Mouse (Mus musculus): ENCODE data around the gene Gm572. TPM values are rescaled to one million over a fixed set of nuclear protein-coding genes. Genes with fewer than 3 reads are reported as not detected.

Gene Gm572
- not detected in 2 replicates for total RNA-seq (2017)

DNA sequence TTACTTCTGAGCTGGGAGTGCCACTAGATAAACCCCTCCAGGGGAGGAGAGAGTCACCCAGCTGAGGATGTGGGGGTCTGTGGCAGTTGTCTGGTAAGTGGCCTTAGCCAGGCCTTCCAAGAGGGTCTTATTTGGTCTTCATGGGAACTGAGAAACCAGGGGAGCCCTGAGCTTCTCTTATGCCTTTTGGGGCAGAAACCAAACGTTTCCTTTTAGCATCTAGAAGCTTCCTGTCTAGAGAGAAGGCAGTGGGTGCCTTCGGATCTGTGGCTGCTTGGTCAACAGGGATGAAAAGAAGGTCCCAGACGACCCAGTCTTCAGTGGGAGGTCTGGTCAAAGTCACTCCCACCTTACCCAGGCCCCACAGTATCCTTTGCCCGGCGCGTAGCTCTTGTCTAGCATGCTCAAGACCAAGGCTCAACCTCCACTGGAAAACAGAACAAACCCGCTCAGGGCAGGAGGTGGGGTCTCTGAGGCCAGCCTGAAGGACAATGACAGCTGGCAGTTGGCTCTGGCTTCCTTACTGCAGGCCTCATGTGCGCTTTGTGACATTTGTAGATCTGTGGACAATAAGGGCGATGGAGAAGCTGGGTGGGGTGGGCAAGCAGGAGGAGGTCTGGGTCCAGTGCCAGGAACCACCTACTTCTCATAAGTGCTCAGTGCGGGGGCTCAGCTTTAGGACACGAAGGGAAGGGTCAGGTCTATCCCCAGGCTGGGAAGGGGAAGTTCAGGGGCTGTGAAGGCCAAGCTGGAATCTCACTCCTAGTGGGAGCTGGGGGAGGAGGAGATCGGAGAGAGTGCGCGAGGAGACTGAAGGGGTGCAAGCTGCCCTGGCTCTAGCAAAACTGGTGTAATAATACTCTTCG, at the start of gene Gm572:
Gene Gm572, plus strand, starts transcription at position 27 of the 866 bp plus-strand sequence.
- ATAC-seq (replicated peaks in 1 of 2; ENCODE audit: insufficient read depth in 1 of 2, low FRiP score in 2 of 2, low TSS enrichment in 1 of 2, low read depth in 1 of 2, poor library complexity in 2 of 2, severe bottlenecking in 2 of 2): peak; percentile 51 to 60

DNA sequence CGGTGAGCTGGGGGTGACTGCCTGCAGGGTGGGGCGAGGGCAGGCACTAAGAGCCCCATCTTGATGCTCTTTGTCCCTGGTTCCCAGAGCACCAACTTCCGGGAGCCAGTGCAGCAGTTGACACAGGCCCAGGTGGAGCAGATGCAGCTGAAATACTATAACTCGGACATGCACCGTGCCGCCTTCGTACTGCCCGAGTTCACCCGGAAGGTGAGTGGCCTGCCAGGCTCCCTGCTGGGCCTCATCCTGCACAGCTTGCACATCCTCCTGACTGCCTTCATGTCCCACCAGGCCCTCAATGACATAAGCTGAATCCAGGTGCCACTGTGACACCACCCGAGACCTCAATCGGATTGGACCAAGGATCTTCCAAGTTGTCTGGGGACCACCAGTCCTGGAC, 49.1 kb upstream of the Gm572 start:
- no peak for ATAC-seq (replicated peaks in 1 of 2; ENCODE audit: insufficient read depth in 1 of 2, low FRiP score in 2 of 2, low TSS enrichment in 1 of 2, low read depth in 1 of 2, poor library complexity in 2 of 2, severe bottlenecking in 2 of 2)

DNA sequence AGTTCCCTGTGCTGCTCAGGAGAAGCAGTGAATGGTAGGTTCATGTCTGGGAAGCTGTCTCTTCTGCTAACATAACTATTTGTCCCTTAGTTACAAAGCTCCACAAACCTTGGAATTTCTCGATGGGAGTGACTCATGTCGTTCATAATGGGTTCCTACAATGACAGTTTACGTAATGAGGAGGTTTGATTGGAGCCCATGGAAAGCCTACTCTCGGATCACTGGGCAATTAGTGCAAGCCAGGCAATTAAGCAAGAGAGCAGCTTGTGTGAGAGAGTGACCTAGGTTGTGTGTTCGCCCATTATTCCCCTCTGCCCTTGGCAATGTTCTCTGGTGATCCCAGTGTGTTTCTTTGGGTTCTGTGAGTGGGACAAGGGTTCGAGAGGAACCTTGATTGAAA, 47.2 kb upstream of the Gm572 start:
- no peak for ATAC-seq (replicated peaks in 1 of 2; ENCODE audit: insufficient read depth in 1 of 2, low FRiP score in 2 of 2, low TSS enrichment in 1 of 2, low read depth in 1 of 2, poor library complexity in 2 of 2, severe bottlenecking in 2 of 2)

DNA sequence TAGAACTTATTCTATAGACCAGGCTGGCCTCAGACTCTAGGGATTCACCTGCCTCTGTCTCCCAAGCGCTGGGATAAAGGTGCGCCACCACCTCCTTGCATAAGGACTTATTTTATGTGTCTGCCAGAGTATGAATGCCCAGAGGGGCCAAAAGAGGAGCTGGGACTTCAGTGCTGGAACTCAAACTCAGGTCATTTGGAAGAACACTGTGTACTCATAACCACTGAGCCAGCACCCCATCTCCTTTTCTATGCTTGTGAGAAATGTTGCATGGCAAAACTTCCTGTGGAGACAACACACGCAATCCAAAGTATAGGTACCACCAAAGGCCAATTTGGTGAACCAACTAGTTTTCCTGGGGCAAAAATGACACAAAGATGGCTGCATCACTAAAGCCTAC, 46.4 kb upstream of the Gm572 start:
- no peak for ATAC-seq (replicated peaks in 1 of 2; ENCODE audit: insufficient read depth in 1 of 2, low FRiP score in 2 of 2, low TSS enrichment in 1 of 2, low read depth in 1 of 2, poor library complexity in 2 of 2, severe bottlenecking in 2 of 2)

DNA sequence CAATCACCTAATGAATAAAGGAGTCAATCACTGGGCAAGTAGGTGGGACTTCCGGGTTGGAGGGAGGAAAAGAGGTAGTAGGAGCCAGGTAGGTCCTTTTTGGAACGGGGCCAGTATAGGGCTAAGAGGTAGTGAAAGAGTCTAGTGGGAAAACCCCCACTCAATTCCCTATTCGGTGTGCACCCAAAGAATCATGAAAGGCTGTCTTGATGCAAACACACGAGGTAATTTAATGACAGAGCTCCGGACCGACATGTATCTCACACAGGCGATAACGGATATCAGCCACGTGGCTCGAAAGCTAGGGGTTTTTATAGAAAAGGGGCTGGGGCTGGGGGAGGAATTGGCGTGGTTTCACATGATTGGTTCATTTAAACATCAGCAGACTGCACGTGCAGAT, 44.3 kb upstream of the Gm572 start:
- ATAC-seq (replicated peaks in 1 of 2; ENCODE audit: insufficient read depth in 1 of 2, low FRiP score in 2 of 2, low TSS enrichment in 1 of 2, low read depth in 1 of 2, poor library complexity in 2 of 2, severe bottlenecking in 2 of 2): no peak

DNA sequence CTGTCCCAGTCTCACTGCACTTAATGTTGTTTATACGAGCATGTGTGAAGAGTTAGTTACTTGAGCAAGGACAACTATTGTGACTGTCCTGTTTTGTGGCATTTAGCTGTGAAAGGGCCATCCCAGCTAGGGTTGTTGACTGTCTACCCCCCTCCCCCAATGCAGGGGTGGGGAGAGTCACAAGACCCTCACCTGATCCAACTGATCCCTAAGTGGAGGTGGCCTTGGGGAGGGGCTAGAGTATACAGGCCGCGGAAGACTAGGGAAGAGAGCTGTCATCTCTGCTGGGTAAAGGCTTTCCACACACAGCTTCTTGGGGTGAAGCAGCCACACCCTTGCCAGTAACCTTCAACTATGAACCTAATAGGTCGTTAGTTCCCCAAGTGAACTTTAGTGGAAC, 42.8 kb upstream of the Gm572 start:
- no peak for ATAC-seq (replicated peaks in 1 of 2; ENCODE audit: insufficient read depth in 1 of 2, low FRiP score in 2 of 2, low TSS enrichment in 1 of 2, low read depth in 1 of 2, poor library complexity in 2 of 2, severe bottlenecking in 2 of 2)

DNA sequence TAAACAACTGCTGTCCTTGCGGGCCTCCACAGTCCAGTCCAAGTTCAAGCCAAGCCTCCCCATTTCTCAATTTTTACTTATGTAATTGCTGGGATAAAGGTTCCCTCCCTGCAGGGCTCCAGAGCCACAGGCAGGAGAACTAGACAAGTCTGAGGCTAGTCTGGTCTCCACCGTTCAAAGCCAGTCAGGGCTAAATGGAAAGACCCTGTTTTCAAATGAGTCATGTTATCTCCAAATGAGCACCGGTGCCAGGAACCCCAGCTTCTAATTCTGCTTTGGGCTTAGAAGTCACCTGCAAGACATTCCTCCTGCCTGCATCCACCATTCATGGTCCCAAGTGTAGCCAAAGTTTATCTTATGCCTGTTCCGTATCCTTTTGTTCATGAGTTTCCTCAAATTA, 41.2 kb upstream of the Gm572 start:
- no peak for ATAC-seq (replicated peaks in 1 of 2; ENCODE audit: insufficient read depth in 1 of 2, low FRiP score in 2 of 2, low TSS enrichment in 1 of 2, low read depth in 1 of 2, poor library complexity in 2 of 2, severe bottlenecking in 2 of 2)

DNA sequence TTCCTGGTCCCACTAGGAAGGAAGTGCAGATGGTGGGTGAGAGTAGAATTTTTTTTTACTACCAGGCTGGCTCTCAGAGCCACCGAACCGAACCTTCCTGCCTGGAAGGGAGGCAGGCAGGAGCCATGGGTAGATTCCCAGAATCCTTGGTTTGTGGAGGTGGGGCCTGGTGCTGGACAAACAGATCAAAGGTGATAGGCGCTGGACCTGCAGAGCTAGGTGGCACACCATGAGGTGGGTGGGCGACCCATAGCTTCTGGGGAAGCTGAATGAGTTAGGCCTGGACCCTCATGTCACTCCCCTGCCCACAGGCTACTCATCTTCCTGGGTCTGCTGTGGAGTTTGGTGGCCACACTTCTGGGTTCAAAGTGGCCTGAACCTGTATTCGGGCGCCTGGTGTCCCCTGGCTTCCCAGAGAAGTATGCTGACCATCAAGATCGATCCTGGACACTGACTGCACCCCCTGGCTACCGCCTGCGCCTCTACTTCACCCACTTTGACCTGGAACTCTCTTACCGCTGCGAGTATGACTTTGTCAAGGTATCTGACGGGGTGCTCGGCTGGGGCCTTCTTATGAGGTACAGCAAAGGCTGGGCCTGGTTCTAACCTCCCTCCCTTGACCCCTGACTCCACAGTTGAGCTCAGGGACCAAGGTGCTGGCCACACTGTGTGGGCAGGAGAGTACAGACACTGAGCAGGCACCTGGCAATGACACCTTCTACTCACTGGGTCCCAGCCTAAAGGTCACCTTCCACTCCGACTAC, 40.6 kb upstream of the Gm572 start, which contains the start of gene Masp2:
Gene Masp2, plus strand, starts transcription at position 198 of the 764 bp plus-strand sequence.
- no peak for ATAC-seq (replicated peaks in 1 of 2; ENCODE audit: insufficient read depth in 1 of 2, low FRiP score in 2 of 2, low TSS enrichment in 1 of 2, low read depth in 1 of 2, poor library complexity in 2 of 2, severe bottlenecking in 2 of 2)

DNA sequence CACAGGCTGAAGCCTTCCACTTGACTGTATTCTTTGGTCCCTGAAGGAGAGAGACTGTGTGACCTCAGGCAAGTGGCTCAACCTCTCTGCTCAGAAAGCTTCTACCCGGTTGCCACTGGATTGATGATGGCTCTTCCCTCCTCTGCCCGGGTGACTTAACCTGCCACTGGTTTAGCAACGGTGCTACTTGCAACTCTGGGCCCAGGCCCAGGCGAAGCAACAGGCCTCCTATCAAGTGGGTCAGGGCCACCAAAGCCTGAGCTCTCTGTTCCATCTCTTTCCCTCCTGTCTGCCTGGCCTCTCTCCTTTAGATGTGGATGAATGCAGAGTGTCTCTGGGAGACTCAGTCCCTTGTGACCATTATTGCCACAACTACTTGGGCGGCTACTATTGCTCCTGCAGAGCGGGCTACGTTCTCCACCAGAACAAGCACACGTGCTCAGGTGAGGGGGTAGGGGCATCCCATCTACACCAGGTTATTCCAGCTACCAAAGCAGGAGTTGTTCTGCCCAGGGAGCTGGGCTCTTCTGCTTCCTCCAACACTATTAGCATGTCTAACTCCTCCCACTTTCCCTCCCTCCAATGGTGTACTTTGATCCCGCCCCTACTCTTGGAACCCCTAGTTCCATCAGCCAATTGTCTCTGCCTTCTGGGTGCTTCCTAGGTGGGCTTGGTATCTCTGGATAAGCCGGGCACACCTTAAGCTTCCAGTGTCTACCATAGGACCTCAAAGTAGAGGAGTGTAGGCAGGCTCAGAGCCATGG, 39.6 kb upstream of the Gm572 start:
- no peak for ATAC-seq (replicated peaks in 1 of 2; ENCODE audit: insufficient read depth in 1 of 2, low FRiP score in 2 of 2, low TSS enrichment in 1 of 2, low read depth in 1 of 2, poor library complexity in 2 of 2, severe bottlenecking in 2 of 2)

DNA sequence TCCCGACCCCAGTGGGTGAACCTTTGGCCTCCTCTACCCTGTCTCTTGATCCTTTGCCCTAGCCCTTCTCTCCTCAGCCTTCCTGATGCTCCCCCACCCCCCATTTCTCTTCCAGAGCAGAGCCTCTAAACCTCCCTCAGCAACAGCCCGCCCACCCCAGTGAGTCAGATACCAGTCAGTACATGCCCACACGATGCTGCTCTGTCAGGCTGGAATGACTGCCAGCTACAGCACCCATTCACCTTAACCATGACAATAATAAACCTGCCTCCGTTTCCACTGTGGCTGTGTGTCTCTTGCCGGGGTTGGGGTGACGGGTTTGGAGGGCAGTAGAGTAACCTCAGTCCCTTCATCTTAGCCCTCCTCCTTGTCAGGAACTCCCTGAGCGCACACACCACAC, 39.0 kb upstream of the Gm572 start:
- no peak for ATAC-seq (replicated peaks in 1 of 2; ENCODE audit: insufficient read depth in 1 of 2, low FRiP score in 2 of 2, low TSS enrichment in 1 of 2, low read depth in 1 of 2, poor library complexity in 2 of 2, severe bottlenecking in 2 of 2)

DNA sequence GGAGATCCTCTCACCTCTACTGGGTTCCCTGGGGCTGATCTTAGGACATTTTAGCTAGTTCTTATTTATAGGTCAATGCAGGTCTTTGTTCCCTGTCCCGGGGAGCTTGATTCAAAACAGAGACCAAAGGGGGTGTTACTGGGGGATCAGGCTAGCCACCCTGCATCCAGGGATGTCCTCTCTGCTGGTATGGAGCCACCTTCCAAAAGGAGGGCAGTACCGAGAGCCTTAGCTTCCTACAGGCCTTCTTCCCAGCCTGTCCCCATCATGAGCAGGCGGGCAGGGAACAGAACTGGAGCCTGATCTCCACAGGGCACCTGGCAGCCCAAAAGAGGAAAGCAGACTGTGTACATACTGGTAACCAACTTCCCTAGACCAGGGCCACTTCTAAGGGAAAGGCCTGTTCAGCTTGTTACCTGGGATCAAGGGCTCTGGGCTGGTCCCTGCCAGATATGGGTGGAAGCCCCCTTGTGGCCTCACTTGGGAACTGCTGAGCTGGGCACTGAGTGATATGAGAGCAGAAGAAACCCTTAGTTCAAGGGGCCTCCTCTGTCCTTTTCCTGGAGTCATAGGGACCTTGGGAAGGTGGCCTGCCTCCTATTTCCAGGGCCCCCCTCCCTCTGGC, 38.5 kb upstream of the Gm572 start:
- peak; percentile 60 to 75; a peak in 3 of 4 replicates for ATAC-seq (replicated peaks in 1 of 2; ENCODE audit: insufficient read depth in 1 of 2, low FRiP score in 2 of 2, low TSS enrichment in 1 of 2, low read depth in 1 of 2, poor library complexity in 2 of 2, severe bottlenecking in 2 of 2)

DNA sequence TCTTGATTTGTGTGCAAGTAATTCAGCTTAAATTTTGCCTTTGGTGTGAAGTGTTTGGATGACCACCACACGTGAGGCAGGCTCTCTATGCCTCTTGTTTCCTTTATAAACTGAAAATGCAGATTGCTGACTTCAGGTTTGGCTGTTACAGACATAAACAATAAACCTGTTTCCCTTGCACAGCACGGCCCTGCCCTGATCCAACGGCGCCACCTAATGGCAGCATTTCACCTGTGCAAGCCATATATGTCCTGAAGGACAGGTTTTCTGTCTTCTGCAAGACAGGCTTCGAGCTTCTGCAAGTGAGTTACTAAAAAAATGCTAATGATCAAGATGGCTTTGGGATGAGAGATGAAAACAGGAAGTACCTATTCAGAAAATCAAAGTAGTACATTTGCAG, 35.4 kb upstream of the Gm572 start:
- peak; percentile 63 to 82; a peak in 3 of 4 replicates for ATAC-seq (replicated peaks in 1 of 2; ENCODE audit: insufficient read depth in 1 of 2, low FRiP score in 2 of 2, low TSS enrichment in 1 of 2, low read depth in 1 of 2, poor library complexity in 2 of 2, severe bottlenecking in 2 of 2)

DNA sequence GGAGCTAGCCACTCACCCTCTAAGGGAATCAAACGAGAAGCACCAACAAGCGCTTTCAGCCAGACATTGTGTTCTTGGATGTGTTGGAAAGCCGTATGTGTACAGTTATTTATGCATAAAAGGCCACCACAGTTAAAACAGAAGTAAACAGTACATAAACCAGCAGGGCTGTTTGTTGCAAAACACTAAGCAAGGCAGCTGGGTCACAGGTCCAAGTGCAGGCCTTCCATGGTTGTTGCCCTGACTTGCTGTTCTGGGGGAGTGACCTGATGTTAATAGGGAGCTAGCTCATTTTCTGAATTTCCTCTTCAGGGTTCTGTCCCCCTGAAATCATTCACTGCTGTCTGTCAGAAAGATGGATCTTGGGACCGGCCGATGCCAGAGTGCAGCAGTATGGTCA, 33.3 kb upstream of the Gm572 start:
- ATAC-seq (replicated peaks in 1 of 2; ENCODE audit: insufficient read depth in 1 of 2, low FRiP score in 2 of 2, low TSS enrichment in 1 of 2, low read depth in 1 of 2, poor library complexity in 2 of 2, severe bottlenecking in 2 of 2): no peak

DNA sequence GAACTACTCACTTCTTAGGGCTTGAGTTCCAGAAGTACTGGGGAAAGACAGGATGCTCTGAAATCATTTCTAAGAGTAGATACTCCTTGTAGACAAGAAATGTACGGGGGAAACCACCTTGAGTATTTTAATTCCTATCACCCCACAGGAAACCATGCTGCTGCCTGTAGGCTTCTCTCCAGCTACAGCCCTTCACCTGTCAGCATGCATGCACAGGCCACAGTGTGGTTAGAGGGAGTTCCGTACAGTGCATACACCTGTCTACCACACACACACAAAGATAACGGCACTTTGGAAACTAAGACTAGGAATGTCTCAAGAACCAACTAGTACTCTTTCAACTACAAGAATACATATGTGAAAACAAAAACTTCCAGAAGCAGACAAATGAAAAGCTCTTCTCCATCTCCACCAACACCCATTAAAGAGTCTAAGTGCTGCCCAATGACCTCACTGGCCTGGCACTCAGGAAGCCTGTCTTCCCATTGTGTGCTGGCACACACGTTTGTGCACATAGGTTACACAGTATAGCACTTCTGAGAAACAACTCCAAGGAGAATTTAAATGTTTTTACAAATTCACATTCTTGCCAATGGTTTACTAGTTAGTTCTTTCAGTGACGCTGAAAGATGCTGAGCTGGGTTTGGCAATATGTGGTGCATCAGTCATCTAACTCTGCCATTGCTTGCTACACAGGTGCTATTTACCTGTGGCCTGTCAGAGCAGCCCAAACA, 32.3 kb upstream of the Gm572 start:
- peak in 1 of 2 experiments; percentile 30; a peak in 1 of 4 replicates for ATAC-seq (replicated peaks in 1 of 2; ENCODE audit: insufficient read depth in 1 of 2, low FRiP score in 2 of 2, low TSS enrichment in 1 of 2, low read depth in 1 of 2, poor library complexity in 2 of 2, severe bottlenecking in 2 of 2)

DNA sequence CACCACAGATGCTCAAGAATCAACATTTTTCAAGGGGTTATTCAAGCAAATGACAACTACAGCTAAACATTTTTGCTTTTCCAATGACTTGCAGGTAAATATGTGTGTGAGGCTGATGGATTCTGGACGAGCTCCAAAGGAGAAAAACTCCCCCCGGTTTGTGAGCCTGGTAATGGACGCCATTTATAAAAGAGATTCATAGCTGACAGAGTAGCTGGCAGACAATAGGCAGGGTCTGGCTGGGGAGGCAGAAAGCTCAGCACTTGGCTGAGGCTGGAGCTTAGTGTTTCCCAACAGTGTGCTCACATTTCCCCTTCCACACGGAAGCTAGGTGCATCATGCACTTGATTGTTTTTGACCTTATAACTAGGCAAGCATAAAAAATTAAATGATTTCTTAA, 30.6 kb upstream of the Gm572 start:
- no peak for ATAC-seq (replicated peaks in 1 of 2; ENCODE audit: insufficient read depth in 1 of 2, low FRiP score in 2 of 2, low TSS enrichment in 1 of 2, low read depth in 1 of 2, poor library complexity in 2 of 2, severe bottlenecking in 2 of 2)

DNA sequence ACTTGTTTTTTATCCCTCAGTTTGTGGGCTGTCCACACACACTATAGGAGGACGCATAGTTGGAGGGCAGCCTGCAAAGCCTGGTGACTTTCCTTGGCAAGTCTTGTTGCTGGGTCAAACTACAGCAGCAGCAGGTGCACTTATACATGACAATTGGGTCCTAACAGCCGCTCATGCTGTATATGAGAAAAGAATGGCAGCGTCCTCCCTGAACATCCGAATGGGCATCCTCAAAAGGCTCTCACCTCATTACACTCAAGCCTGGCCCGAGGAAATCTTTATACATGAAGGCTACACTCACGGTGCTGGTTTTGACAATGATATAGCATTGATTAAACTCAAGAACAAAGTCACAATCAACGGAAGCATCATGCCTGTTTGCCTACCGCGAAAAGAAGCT, 29.4 kb upstream of the Gm572 start:
- ATAC-seq (replicated peaks in 1 of 2; ENCODE audit: insufficient read depth in 1 of 2, low FRiP score in 2 of 2, low TSS enrichment in 1 of 2, low read depth in 1 of 2, poor library complexity in 2 of 2, severe bottlenecking in 2 of 2): no peak

DNA sequence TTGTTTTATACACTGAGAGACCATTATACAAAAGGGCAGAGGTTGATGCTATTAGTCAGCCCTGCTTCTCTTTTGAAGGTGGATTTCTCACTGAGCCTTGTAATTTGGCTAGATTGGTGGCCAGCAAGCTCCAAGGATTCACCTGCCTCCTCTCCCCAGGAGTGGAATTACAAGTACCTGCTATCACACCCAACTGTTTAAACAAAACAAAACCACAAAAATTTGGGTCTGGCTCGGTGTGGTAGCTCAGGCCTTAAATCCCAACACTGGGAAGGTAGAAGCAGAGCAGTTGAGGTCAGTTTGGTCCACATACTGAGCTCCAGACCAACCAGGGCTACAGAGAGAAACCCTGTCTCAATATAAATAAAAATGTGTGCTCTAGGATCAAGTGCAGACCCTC, 23.3 kb upstream of the Gm572 start:
- ATAC-seq (replicated peaks in 1 of 2; ENCODE audit: insufficient read depth in 1 of 2, low FRiP score in 2 of 2, low TSS enrichment in 1 of 2, low read depth in 1 of 2, poor library complexity in 2 of 2, severe bottlenecking in 2 of 2): no peak

All from hematopoietic stem cell, adult 5-6 weeks (primary cell).